Mouse (Mus musculus) heart, postnatal 0 days (tissue): ENCODE results near the gene Grik4.

ENCODE experiments used
- CTCF ChIP-seq: IDR thresholded peaks from 2 replicates; pipeline ENCODE4 v1.5.1; 2016; ENCODE audit warnings: antibody characterized with exemption, control low read depth, low read depth
- EP300 ChIP-seq: IDR thresholded peaks from 2 replicates; pipeline ENCODE4 v1.6.1; 2016; ENCODE audit warnings: antibody characterized with exemption, low read depth

DNA sequence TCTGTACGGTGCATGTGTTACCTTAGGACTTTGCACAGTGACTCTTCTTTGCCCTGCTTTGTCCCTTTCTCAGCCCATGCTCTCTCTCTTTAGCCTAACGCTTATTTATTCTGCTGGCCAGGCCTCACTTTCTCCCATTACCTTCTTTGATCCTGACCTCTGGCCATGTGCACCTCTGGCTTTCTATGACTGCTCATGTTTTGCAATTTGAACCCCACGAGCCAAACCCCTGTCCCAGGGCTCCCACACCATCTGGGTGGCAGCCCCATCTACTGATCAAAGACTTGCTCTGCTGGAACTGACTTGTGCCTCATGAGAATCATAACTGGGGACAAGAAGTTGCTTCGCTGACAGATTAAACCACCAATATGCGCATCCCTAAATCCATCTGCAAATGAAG, 294.4 kb downstream of the Grik4 start:
- TF ChIP-seq EP300 = no peak
- TF ChIP-seq CTCF = no peak
